Mouse (Mus musculus) cerebellum, adult 11 months (tissue): ENCODE measurements at regions not wholly inside any gene's neighbourhood (a gene's known extent, or its start where the extent isn't known, plus 50 kb on each side); places are given as distances from the start of the nearest gene placed in this dataset.

Experiments used
- DNase-seq: peaks from one replicate; pipeline ENCODE4 v3.0.0; 2022

DNA sequence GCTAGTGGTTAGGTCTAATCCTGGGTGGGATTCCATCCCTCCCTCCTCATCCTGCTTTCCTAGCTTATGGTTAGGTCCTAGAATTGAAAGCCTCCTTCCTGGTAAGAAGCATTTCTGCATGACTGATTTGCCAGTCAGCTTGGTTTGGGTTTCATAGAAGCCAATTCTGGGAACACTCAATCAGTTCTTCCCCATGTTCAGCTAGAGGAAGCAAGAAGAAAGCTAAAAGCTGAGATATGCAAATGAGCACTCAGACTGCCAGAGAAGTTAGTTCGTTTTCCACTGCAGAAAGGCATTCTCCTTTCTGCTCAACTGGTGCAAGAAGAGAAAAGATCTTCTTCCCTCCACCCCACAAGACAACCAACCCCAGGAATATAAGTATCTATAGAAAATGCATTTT, 457.0 kb upstream of the Vstm2b start:
- no peak for DNase-seq

DNA sequence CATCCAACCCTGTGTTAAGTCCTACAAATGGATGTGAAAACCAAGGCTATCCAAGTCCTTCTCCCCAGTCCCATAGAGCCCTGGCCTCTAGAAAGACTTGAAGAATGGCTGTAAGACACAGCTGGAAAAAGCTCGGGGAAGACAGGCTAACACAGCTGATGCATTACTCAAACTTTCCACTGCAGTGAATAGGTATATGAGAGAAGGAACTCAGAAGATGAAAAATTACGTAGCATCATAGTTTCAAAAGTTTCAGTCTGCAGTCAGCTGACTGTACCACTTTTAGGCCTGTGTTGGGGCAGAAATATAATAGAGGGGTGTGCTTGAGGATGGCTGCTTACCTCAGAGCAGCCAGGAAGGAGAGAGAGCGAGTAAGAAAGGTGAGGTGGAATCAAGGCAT, 456.3 kb upstream of the Vstm2b start:
- no peak for DNase-seq

- DNase-seq: no peak
These were observed 431.7 kb upstream of the Vstm2b start for GRCm38 (mm10) chr7:40466382-40466781.

GRCm38 (mm10) chr7:40487256-40487655, 410.9 kb upstream of the Vstm2b start:
- no peak for DNase-seq

- no peak for DNase-seq
These were observed 375.3 kb upstream of the Vstm2b start for GRCm38 (mm10) chr7:40522703-40523267.

GRCm38 (mm10) chr7:40536601-40537000, 361.5 kb upstream of the Vstm2b start:
- no peak for DNase-seq

DNA sequence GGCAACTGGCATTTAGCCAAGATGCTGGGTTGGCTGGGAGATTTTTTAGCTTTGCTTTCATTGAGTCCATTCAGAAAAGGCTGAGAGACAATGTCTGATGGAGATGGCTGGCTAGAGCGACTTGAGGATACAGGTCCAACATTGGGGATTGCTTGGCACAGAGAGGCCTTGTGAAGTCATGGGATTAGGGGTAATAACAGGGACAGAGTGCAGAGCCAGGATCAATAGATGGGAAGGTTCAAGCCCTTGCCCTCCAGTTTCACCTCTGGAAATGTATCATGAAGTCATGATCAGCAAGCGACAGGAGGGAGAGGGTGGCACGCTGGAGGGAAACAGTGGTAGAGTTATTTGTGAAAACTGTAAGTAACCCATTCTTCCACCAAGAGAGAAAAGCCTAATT, 360.5 kb upstream of the Vstm2b start:
- DNase-seq: no peak

DNA sequence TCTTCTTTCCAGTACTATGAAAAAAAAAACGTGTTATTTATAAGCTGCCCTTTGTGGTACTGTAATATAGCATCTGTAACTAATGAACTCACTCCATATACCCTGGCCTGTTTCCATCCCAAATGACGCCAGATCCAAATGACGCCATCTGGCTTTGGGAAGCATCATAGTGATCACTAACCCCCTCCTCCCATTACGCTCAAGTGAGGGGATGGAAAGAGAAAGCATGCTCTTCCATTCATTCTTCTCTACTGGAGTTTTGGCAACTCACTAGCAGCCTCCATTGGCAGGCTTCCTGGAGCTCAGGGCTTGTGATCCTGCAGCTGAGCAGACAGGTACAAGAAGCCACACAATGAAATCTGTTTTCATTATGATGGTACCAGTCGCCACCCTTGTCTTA, 358.3 kb upstream of the Vstm2b start:
- no peak for DNase-seq

- DNase-seq: no peak
These were observed 356.8 kb upstream of the Vstm2b start for GRCm38 (mm10) chr7:40541283-40541682.

DNA sequence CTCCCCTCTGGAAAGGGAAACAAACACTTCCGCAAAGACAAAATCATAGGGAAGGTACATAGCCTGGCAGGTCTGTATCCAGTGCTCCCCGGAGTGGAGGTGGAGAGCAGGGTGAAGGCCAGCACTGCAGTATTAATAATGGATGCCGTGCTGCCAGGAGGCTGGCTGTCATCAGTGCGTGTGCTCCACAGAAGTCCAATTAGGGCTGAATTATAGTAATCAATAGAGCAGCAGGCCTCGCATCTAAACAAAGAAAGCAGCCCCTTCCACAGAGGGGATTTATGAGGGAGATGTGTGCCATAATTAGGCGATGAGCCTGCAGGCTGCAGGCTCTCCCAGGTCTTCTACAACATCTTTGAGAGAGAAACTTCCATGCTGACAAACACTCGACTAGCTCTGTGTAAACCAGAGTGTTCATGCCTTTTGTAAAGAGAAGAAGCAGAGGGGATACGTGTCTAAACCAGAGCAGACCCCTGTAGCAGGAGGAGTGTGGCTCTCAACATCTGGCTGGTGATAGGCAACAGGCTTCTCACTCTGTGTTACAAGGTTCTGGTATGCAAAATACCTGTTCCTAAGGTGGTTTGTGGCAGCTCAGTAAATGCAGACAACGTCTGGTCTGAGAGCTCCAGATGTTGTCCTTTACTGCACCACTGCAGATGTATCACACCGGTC, 334.5 kb upstream of the Vstm2b start:
- no peak for DNase-seq

DNA sequence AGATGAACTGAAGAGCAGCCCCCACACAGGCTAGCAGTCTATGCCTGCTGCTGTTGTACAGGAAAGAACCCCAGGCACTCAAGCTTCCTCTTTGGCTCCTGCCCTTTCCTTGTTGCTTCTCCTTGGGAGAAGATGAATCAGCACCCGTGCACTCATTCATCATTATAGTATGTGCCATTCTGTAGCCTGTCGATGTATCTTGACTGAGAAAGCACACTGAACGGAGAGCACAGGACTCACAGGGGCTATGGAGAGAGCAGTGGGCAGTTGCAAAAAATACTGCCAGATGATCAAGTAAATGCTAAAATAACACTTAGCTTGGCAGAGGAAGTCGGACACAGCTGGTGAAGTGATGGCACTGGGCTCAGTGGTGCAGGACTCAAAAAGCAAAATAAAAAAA, 322.2 kb upstream of the Vstm2b start:
- DNase-seq: no peak

- DNase-seq: no peak
These were observed 320.8 kb upstream of the Vstm2b start for GRCm38 (mm10) chr7:40577365-40577764.

- DNase-seq: no peak
These were observed 277.4 kb upstream of the Vstm2b start for GRCm38 (mm10) chr7:40620761-40621160.

DNA sequence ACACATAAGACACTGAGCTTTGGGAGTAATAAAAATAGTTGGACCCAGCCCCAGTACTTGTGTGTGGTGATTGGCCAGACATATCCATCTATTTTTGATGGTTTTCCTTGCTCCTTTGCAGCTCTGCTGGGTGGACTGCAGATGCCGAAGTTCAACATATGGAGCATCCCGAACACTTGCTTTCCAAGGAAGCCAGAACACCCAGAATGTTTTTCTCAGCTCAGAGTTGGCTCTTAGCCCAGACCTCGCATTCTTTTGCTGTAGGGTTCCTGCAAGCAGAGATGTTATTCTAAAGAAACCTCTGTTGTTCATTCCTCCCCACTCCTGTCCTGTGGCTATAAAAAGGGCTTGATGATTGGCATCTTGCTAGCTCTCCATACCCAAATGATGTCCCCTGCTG, 275.3 kb upstream of the Vstm2b start:
- no peak for DNase-seq

DNA sequence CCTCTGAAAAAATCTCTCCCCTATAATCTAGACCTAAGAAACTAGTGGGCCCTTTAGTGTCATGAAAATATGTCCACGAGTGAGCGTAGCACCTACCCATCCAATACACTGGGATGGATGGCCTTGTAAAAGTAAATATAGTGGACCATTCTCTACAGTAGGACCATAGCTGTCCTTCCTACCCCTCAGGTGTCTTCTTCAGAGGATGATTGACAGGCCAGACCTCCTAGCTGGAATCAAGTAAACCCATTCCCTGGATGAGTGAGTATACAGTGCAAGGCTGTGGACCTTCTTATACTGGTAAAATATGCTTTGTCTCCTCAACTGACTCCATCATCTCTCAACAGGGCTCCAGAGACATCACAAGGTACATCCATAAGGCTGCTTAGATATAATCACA, 274.8 kb upstream of the Vstm2b start:
- no peak for DNase-seq

- DNase-seq: no peak
These were observed 261.8 kb upstream of the Vstm2b start for GRCm38 (mm10) chr7:40636369-40636768.

- DNase-seq: no peak
These were observed 243.1 kb upstream of the Vstm2b start for GRCm38 (mm10) chr7:40654982-40655381.

DNA sequence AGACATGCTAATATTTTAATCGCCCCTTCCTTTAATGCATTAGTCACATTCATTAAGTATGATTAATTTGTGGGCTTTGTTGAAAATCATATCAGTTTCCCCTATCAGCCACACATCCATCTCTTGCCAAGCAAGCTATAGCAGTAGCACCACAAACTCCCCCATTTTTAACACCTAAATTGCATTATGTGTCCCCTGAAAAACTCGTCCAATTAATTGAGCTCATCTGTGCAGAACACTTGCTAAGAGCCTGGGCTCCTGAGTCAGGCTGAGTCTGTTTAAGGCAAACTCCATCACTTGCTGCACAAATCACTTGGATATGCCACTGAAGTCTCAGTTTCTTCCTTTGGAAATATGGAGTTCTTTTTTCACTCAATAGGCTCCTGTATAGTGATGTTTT, 242.7 kb upstream of the Vstm2b start:
- no peak for DNase-seq

GRCm38 (mm10) chr7:40659662-40660061, 238.5 kb upstream of the Vstm2b start:
- no peak for DNase-seq

DNA sequence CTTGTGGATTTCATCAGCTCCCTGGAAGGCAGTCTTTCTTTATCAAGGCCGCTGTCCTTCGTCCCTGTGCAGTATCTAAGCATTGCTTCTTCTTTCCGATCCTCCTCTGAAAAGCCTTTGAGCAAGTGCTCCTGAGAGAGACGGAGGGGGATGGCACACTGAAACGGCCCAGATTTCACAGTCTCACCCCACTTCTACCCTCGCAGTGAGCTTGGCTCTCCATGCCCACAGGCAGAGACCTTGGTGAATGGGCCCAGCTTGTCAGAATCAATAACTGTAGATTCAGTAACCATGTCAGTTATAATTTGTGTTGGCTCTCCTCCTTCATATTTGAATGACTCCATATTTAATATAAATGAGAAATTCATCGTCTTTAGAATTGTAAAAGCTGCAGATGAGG, 234.3 kb upstream of the Vstm2b start:
- DNase-seq: no peak

GRCm38 (mm10) chr7:40666625-40667024, 231.5 kb upstream of the Vstm2b start:
- no peak for DNase-seq

- DNase-seq: no peak
These were observed 227.7 kb upstream of the Vstm2b start for GRCm38 (mm10) chr7:40670401-40670800.

- no peak for DNase-seq
These were observed 227.1 kb upstream of the Vstm2b start for GRCm38 (mm10) chr7:40671068-40671467.

- no peak for DNase-seq
These were observed 225.8 kb upstream of the Vstm2b start for GRCm38 (mm10) chr7:40672348-40672747.

GRCm38 (mm10) chr7:40674397-40674796, 223.7 kb upstream of the Vstm2b start:
- DNase-seq: no peak
